Mouse (Mus musculus) skeletal muscle tissue, adult 2 months (tissue): Measurements from ENCODE around the gene Gpm6a.

ENCODE experiments used
- DNase-seq: peaks from one replicate; pipeline ENCODE4 v3.0.0-alpha.2; 2012; ENCODE audit warnings: low read depth, low spot score

Gpm6a gene

GRCm38 (mm10) chr8:54954741-54955455 is at the start of gene Gpm6a:
Gene Gpm6a (plus strand): TSS chr8:54954843.
- no peak for DNase-seq

GRCm38 (mm10) chr8:54912891-54913290 is 41.8 kb upstream of the Gpm6a start:
- no peak for DNase-seq

- DNase-seq: no peak
These were observed 36.9 kb upstream of the Gpm6a start for GRCm38 (mm10) chr8:54917710-54918109.

GRCm38 (mm10) chr8:54922160-54922855 is 32.3 kb upstream of the Gpm6a start:
- DNase-seq: no peak

- no peak for DNase-seq
These were observed 29.7 kb upstream of the Gpm6a start for GRCm38 (mm10) chr8:54924936-54925335.

- DNase-seq: no peak
These were observed 22.3 kb upstream of the Gpm6a start for GRCm38 (mm10) chr8:54932306-54932705.

- DNase-seq: no peak
These were observed 1.3 kb upstream of the Gpm6a start for GRCm38 (mm10) chr8:54953351-54953750.

GRCm38 (mm10) chr8:54954030-54954429 is 613 bp upstream of the Gpm6a start:
- DNase-seq: no peak

- DNase-seq: no peak
These were observed 785 bp downstream of the Gpm6a start for GRCm38 (mm10) chr8:54955456-54955800.

GRCm38 (mm10) chr8:54955935-54956573 is 1.4 kb downstream of the Gpm6a start:
- no peak for DNase-seq

- DNase-seq: no peak
These were observed 2.1 kb downstream of the Gpm6a start for GRCm38 (mm10) chr8:54956787-54957186.

- DNase-seq: no peak
These were observed 2.9 kb downstream of the Gpm6a start for GRCm38 (mm10) chr8:54957506-54957905.

GRCm38 (mm10) chr8:54961571-54961970 is 6.9 kb downstream of the Gpm6a start:
- DNase-seq: no peak

- no peak for DNase-seq
These were observed 20.4 kb downstream of the Gpm6a start for GRCm38 (mm10) chr8:54975020-54975419.

GRCm38 (mm10) chr8:54975506-54975905 is 20.9 kb downstream of the Gpm6a start:
- DNase-seq: no peak

- DNase-seq: no peak
These were observed 21.3 kb downstream of the Gpm6a start for GRCm38 (mm10) chr8:54975927-54976326.

GRCm38 (mm10) chr8:54976663-54977062 is 22.0 kb downstream of the Gpm6a start:
- no peak for DNase-seq

- DNase-seq: no peak
These were observed 32.1 kb downstream of the Gpm6a start for GRCm38 (mm10) chr8:54986791-54987190.

GRCm38 (mm10) chr8:54989093-54989492 is 34.5 kb downstream of the Gpm6a start:
- DNase-seq: no peak

- no peak for DNase-seq
These were observed 37.4 kb downstream of the Gpm6a start for GRCm38 (mm10) chr8:54991840-54992609.

GRCm38 (mm10) chr8:54995662-54996061 is 41.0 kb downstream of the Gpm6a start:
- DNase-seq: no peak

GRCm38 (mm10) chr8:55002398-55002797 is 47.8 kb downstream of the Gpm6a start:
- no peak for DNase-seq
